Mouse (Mus musculus) intestine, embryonic 16.5 days (tissue): ENCODE data around the gene Twist1. TPM values are rescaled to one million over a fixed set of nuclear protein-coding genes. Genes with fewer than 3 reads are reported as not detected.

ENCODE experiments used
- ATAC-seq: fragments of 200-750 bp; cut with Nextera tagmentation; 2 replicates; pipeline ENCODE4 v1.8.0; 2017; ENCODE audit warnings: moderate TSS enrichment, moderate library complexity
- H3K27ac ChIP-seq: fragments of 300-500 bp; sonication (generic); 2 replicates; pipeline ENCODE4 v1.5.1; 2014; ENCODE audit warnings: mild to moderate bottlenecking, low read length
- H3K27me3 ChIP-seq: fragments of 300-500 bp; sonication (generic); replicated peaks from 2 replicates; pipeline ENCODE4 v1.6.1; 2014; ENCODE audit warnings: low read length, control low read depth, mixed read lengths; ENCODE audit not compliant: control insufficient read depth, insufficient read depth
- H3K36me3 ChIP-seq: fragments of 300-500 bp; sonication (generic); 2 replicates; pipeline ENCODE4 v1.6.1; 2014; ENCODE audit warnings: low read length, control low read depth; ENCODE audit not compliant: control insufficient read depth, insufficient read depth
- H3K4me1 ChIP-seq: fragments of 300-500 bp; sonication (generic); 2 replicates; pipeline ENCODE4 v1.6.1; 2014; ENCODE audit warnings: low read length, control low read depth, mixed read lengths; ENCODE audit not compliant: control insufficient read depth, insufficient read depth
- H3K4me2 ChIP-seq: fragments of 300-500 bp; sonication (generic); 2 replicates; pipeline ENCODE4 v1.6.1; 2014; ENCODE audit warnings: low read depth, low read length, control low read depth
- H3K4me3 ChIP-seq: fragments of 300-500 bp; sonication (generic); 2 replicates; pipeline ENCODE4 v1.5.1; 2014; ENCODE audit warnings: mild to moderate bottlenecking, low read length
- H3K9ac ChIP-seq: fragments of 300-500 bp; sonication (generic); 2 replicates; pipeline ENCODE4 v1.6.1; 2014; ENCODE audit warnings: low read depth, low read length
- H3K9me3 ChIP-seq: fragments of 300-500 bp; sonication (generic); 2 replicates; pipeline ENCODE4 v1.6.1; 2016; ENCODE audit warnings: low read length, control low read depth; ENCODE audit not compliant: control insufficient read depth
- WGBS: fragments of 180-500 bp; shearing (Covaris S2); extraction: QIAGEN DNeasy Blood & Tissue Kit; methylation state at CpG from one replicate; pipeline ENCODE4 v1.1.7; 2014; 5-methylcytosine and 5-hydroxymethylcytosine counted together
- polyA plus RNA-seq: library from polyadenylated mRNA; unstranded; fragments of >200 nt; fragmentation: Nextera tagmentation; extraction: Ambion mirVana; gene quantifications from 2 replicates; pipeline ENCODE4 v1.2.1, GENCODE M21; 2015

Gene Twist1
- polyA plus RNA-seq, result 0.49 and 0.59 TPM in 2 replicates

DNA sequence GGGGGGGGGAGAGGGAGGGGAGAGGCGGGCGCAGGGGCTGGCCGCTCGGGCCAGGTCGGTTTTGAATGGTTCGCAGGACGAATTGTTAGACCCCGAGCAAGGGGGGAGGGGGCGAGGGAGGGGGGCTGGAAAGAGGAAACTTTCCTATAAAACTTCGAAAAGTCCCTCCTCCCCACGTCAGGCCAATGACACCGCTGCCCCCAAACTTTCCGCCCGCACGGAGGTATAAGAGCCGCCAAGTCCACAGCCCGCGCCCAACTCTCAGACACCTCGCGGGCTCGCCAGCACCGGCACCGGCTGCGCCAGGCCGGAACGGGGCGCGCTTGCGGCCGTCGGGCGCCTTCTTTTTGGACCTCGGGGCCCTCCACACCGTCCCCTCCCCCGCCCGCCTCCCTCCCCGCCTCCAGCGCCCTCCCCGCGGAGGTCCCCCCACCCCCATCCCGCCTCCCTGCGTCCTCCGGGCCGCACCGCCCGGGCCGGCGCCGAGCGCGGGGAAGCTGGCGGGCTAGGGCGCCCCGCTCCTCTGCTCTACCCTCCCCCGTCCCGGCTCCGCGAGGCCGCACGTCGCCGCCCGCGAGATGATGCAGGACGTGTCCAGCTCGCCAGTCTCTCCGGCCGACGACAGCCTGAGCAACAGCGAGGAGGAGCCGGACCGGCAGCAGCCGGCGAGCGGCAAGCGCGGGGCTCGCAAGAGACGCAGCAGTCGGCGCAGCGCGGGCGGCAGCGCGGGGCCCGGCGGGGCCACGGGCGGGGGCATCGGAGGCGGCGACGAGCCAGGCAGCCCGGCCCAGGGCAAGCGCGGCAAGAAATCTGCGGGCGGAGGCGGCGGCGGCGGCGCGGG is at the start of gene Twist1:
Gene Twist1, plus strand, starts transcription at position 272 of the 841 bp plus-strand sequence.
- Histone ChIP-seq H3K36me3 (no peaks in the 10 kb centered on the region), H3K9me3 (no peaks in the 10 kb centered on the region), H3K4me3 (peak within 1 kb of the TSS; percentile 64), H3K4me2 (peak within 1 kb of the TSS; percentile 83), H3K27ac (peak within 1 kb of the TSS; percentile 23; the same call in 1 of the 2 replicates), H3K4me1 (peaks cover 20% of the 10 kb centered on the region; the same call in 1 of the 2 replicates), H3K9ac (peak within 1 kb of the TSS; percentile 72), H3K27me3 (peaks cover 58% of the 10 kb centered on the region)
- ATAC-seq, result peak; percentile 81
- under 1% methylated on average over 89 of the region's 105 CpGs for WGBS

GRCm38 (mm10) chr12:33926751-33927150 is 30.7 kb upstream of the Twist1 start:
- Histone ChIP-seq H3K27me3 (peaks cover 19% of the 10 kb centered on the region), H3K4me3 (no peak overlapping the region), H3K27ac (no peak overlapping the region), H3K4me1 (no peaks in the 10 kb centered on the region), H3K36me3 (no peaks in the 10 kb centered on the region), H3K4me2 (no peak overlapping the region), H3K9me3 (no peaks in the 10 kb centered on the region), H3K9ac (no peak overlapping the region)
- ATAC-seq, result no peak
- 8% methylated on average over 3 of the region's 3 CpGs for WGBS

DNA sequence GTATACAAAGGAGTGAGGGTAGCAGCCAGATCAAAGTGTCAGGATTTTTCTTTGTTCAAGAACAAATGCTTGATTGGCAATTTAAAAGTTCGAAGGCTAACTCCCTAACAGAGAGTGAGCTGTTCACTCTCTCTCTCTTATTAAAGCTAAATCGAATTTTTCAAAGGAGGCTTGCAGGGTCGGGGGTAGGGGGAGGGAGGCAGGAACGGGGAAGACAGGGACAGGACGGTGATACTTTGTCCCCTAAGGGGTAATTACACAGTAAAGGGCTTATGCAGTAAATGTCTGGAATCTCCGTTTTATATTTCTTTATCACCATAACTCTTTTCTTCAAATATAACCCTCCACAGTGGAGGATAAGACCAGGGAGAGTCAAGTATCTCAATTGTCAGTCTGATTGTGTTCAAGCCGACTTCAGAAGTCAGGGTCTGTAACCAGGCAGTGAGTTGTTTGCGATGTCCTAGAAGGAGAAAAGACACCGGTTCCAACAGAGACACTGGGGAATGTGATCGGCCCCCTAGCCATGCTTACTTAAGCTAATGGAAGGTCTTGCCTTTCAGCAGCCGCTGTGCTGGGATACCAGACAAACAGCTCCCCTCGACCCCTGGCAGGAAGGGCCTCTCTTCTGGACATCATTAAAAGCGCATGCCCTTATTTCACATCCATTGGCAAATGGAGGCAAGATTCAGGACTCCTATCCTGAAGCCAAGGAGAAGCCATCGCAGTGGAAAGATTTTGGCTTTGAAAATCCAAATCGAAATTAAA is 30.0 kb upstream of the Twist1 start:
- H3K9me3 ChIP-seq, result no peaks in the 10 kb centered on the region

DNA sequence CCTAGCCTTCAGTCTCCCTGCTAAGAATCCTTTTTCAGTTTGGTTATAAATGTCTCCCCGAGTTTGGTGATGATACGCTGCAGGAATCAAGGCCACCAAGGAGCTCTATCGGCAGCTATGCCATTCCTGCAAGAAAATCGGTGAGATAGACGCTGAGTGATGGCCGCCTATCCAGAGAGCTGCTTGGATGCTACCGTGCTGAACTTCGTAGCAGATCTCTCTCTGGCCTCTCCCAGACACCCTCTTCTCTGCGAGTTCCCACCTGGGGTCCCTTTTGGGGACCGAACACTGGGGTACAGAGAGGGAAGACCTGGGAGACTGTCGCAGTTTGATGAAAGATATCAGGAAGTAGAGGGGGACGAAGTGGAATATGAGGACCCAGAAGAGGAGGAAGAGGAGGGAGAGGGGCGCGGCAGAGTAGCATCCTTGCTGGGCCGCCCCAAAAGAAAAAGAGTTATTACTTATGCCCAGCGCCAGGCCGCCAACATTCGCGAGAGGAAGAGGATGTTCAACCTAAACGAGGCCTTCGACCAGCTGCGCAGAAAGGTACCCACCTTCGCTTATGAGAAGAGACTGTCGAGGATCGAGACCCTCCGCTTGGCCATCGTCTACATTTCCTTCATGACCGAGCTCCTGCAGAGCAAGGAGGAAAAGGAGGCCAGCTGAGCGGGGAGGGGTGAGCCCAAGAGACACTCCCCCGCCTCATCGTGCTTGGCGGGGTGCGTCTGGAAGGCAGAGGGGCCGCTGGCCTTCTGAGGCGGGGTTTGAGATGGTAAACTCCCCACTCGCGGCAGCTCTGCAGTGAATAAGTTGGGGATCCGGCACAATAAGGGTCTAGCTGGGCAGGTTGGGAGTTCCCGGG is 28.9 kb upstream of the Twist1 start, which contains the start of gene Ferd3l:
Gene Ferd3l, plus strand, starts transcription at position 95 of the 862 bp plus-strand sequence.
- Histone ChIP-seq H3K27ac (no peak within 1 kb of the TSS), H3K9ac (no peak within 1 kb of the TSS), H3K9me3 (no peaks in the 10 kb centered on the region), H3K36me3 (no peaks in the 10 kb centered on the region), H3K4me2 (0 out of 2 replicates have a peak within 1 kb of the TSS, but pooled peaks have one; percentile 29), H3K27me3 (peaks cover 19% of the 10 kb centered on the region), H3K4me1 (no peaks in the 10 kb centered on the region), H3K4me3 (0 out of 2 replicates have a peak within 1 kb of the TSS, but pooled peaks have one; percentile 7)
- 1% methylated on average over 39 of the region's 39 CpGs for WGBS
- ATAC-seq, result no peak

More for the DNA sequence above, 30.0 kb upstream of the Twist1 start:
- Histone ChIP-seq H3K9ac (no peak overlapping the region), H3K4me2 (no peak overlapping the region), H3K4me1 (no peaks in the 10 kb centered on the region), H3K27me3 (peaks cover 19% of the 10 kb centered on the region), H3K36me3 (no peaks in the 10 kb centered on the region), H3K27ac (no peak overlapping the region), H3K4me3 (no peak overlapping the region)
- no peak for ATAC-seq
- 3% methylated on average over 15 of the region's 15 CpGs for WGBS

DNA sequence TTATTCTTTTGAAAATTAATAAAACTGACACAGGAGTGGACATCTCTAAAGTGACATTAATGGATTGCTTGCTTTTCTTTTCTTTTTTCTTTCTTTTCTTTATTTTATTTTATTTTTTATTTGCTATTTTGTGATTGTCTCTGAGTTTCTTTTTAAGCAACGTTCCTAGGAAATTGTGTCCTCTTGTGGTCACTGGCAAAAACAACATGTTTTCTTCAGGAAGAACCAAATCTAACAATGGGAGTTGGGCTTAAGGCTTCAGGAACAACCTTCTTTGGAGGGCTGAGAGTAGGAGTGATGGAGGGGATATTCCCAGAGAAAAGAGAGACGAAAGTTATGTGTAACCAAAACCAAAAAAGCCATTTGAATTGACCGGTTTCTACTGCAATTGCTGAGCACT is 4.6 kb upstream of the Twist1 start:
- Histone ChIP-seq H3K9me3 (no peaks in the 10 kb centered on the region), H3K27ac (no peak overlapping the region), H3K27me3 (peaks cover 36% of the 10 kb centered on the region), H3K9ac (no peak overlapping the region), H3K36me3 (no peaks in the 10 kb centered on the region), H3K4me1 (peaks cover 16% of the 10 kb centered on the region; the same call in 1 of the 2 replicates), H3K4me2 (no peak overlapping the region), H3K4me3 (no peak overlapping the region)
- no peak for ATAC-seq
- WGBS, result 6% methylated on average over 3 of the region's 3 CpGs

- no peak overlapping the region for H3K4me2 ChIP-seq
- H3K9ac ChIP-seq, result no peak overlapping the region
- ATAC-seq, result no peak
- WGBS, result 27% methylated on average over 8 of the region's 8 CpGs
- no peak overlapping the region for H3K27ac ChIP-seq
- no peak overlapping the region for H3K4me3 ChIP-seq
- no peaks in the 10 kb centered on the region for H3K9me3 ChIP-seq
- peaks cover 50% of the 10 kb centered on the region for H3K27me3 ChIP-seq
- H3K36me3 ChIP-seq, result no peaks in the 10 kb centered on the region
- peaks cover 20% of the 10 kb centered on the region; the same call in 1 of the 2 replicates for H3K4me1 ChIP-seq
Measured at GRCm38 (mm10) chr12:33954931-33955565, 2.4 kb upstream of the Twist1 start.

DNA sequence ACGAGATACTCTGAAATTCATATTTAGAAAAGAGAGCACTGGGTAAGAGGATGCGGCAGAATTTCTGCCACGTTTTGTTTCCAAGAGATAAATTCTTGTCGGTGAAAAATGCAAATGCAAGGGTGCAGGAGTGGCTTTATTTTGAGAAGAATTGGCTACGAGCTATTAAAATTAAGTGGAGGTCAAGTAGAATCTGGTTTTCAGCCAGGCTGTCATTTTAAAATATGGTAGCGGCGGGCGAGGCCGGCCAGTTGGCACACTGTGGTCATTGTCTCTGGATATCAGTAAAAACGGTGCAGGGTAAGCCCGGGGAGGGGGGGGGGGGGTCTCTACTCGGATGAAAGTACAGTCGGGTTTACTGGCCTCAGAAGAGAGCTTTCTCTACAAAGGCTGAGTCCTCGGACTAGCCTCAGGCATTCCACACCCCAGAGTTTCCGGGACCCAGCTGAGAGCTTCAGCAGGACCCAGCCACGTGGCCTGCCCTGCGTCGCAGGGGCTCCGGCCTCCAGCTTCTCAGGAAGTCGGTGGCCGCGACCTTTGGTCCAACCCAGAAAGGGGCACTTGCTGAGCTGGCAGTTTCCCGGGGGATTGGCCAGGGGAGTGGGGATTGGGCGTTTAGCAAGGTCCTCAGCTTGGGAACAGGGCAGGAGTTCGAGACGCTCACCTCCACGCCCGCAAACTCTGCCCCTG is 1.7 kb upstream of the Twist1 start:
- peaks cover 50% of the 10 kb centered on the region for H3K27me3 ChIP-seq
- H3K4me3 ChIP-seq, result 0 out of 2 replicates have a peak overlapping the region, but pooled peaks have one; percentile 12
- H3K27ac ChIP-seq, result no peak overlapping the region
- ATAC-seq, result no peak
- H3K9ac ChIP-seq, result no peak overlapping the region
- peaks cover 20% of the 10 kb centered on the region; the same call in 1 of the 2 replicates for H3K4me1 ChIP-seq
- no peaks in the 10 kb centered on the region for H3K36me3 ChIP-seq
- WGBS, result 7% methylated on average over 28 of the region's 28 CpGs
- no peaks in the 10 kb centered on the region for H3K9me3 ChIP-seq
- H3K4me2 ChIP-seq, result peak overlapping the region; percentile 16; the same call in 1 of the 2 replicates
